Mouse (Mus musculus) MEL (cell line): Measurements from ENCODE around the gene Vmn1r172. TPM values are rescaled to one million over a fixed set of nuclear protein-coding genes. Genes with fewer than 3 reads are reported as not detected.

Source experiments
- polyA plus RNA-seq, 2 experiments: library from polyadenylated mRNA; stranded (reverse) in 1 of 2; unstranded in 1 of 2; fragments of >175 nt in 1 of 2; fragments of >200 nt in 1 of 2; gene quantifications; 2 replicates each; pipeline versions ENCODE4 v1.2.1 to v1.2.4; 2012; ENCODE audit warnings: low replicate concordance in 2 of 2, low read depth in 1 of 2; ENCODE audit not compliant: insufficient read length in 2 of 2, insufficient read depth in 1 of 2, missing spikeins in 1 of 2
- total RNA-seq: library from RNA; depleted of rRNA; stranded (reverse); fragments of 300-350 nt; gene quantifications from 2 replicates; pipeline ENCODE4 v1.2.3, GENCODE M21; 2012; rRNA removed

The Vmn1r172 gene
- total and polyA plus RNA-seq, 3 experiments: not detected

Other genes with a start within 250 kb of the Vmn1r172 start
- gene Vmn1r167, start 151.1 kb upstream of the Vmn1r172 start, total RNA-seq: not detected in 2 replicates
- gene Vmn1r167, start 151.1 kb upstream of the Vmn1r172 start, polyA plus RNA-seq: not detected
- not detected in 2 replicates for gene Vmn1r168, start 118.6 kb upstream of the Vmn1r172 start, total RNA-seq
- not detected for gene Vmn1r168, start 118.6 kb upstream of the Vmn1r172 start, polyA plus RNA-seq
- gene Vmn1r169, start 82.8 kb upstream of the Vmn1r172 start, total RNA-seq: not detected in 2 replicates
- gene Vmn1r169, start 82.8 kb upstream of the Vmn1r172 start, polyA plus RNA-seq: not detected
- gene Vmn1r170, start 52.1 kb upstream of the Vmn1r172 start, total RNA-seq: not detected in 2 replicates
- not detected for gene Vmn1r170, start 52.1 kb upstream of the Vmn1r172 start, polyA plus RNA-seq
- not detected in 2 replicates for gene Vmn1r171, start 27.6 kb upstream of the Vmn1r172 start, total RNA-seq
- not detected for gene Vmn1r171, start 27.6 kb upstream of the Vmn1r172 start, polyA plus RNA-seq
- not detected in 2 replicates for gene Vmn1r173, start 42.4 kb downstream of the Vmn1r172 start, total RNA-seq
- gene Vmn1r173, start 42.4 kb downstream of the Vmn1r172 start, polyA plus RNA-seq: not detected
- gene Vmn1r174, start 94.0 kb downstream of the Vmn1r172 start, total RNA-seq: not detected in 2 replicates
- gene Vmn1r174, start 94.0 kb downstream of the Vmn1r172 start, polyA plus RNA-seq: not detected
- not detected in 2 replicates for gene Vmn1r175, start 152.3 kb downstream of the Vmn1r172 start, total RNA-seq
- not detected for gene Vmn1r175, start 152.3 kb downstream of the Vmn1r172 start, polyA plus RNA-seq
- not detected in 2 replicates for gene Vmn1r176, start 179.1 kb downstream of the Vmn1r172 start, total RNA-seq
- gene Vmn1r176, start 179.1 kb downstream of the Vmn1r172 start, polyA plus RNA-seq: not detected
- gene Vmn1r177, start 208.1 kb downstream of the Vmn1r172 start, total RNA-seq: not detected in 2 replicates
- gene Vmn1r177, start 208.1 kb downstream of the Vmn1r172 start, polyA plus RNA-seq: not detected
- gene Vmn1r178, start 233.7 kb downstream of the Vmn1r172 start, total RNA-seq: not detected in 2 replicates
- not detected for gene Vmn1r178, start 233.7 kb downstream of the Vmn1r172 start, polyA plus RNA-seq